Mouse (Mus musculus) C2C12 (cell line): ENCODE data around the gene Zfp982.

Experiments
- CEBPB ChIP-seq: IDR thresholded peaks from one replicate; pipeline ENCODE4 v1.6.1; 2011; ENCODE audit warnings: low read depth, mild to moderate bottlenecking, control low read depth, moderate library complexity
- CTCF ChIP-seq: IDR thresholded peaks from one replicate; pipeline ENCODE4 v1.5.1; 2011; ENCODE audit not compliant: control insufficient read depth, insufficient read depth, insufficient read length
- MAX ChIP-seq: IDR thresholded peaks from one replicate; pipeline ENCODE4 v1.6.1; 2011; ENCODE audit warnings: mild to moderate bottlenecking, control low read depth
- MYOD1 ChIP-seq: IDR thresholded peaks from one replicate; pipeline ENCODE4 v1.6.1; 2011; ENCODE audit warnings: low read depth; ENCODE audit not compliant: control insufficient read depth, insufficient read length

GRCm38 (mm10) chr4:147525125-147525524, 32.9 kb downstream of the Zfp982 start:
- TF ChIP-seq CTCF (no peak), MYOD1 (no peak), MAX (no peak), CEBPB (no peak)
